Mouse (Mus musculus) right cerebral cortex, adult 2 months (tissue): ENCODE data around the gene Sorcs3.

Source experiments
- DNase-seq, 2 experiments: peaks; one replicate each; pipeline ENCODE4 v3.0.0; 2021 to 2022; ENCODE audit warnings: low spot score in 2 of 2

Gene Sorcs3

DNA sequence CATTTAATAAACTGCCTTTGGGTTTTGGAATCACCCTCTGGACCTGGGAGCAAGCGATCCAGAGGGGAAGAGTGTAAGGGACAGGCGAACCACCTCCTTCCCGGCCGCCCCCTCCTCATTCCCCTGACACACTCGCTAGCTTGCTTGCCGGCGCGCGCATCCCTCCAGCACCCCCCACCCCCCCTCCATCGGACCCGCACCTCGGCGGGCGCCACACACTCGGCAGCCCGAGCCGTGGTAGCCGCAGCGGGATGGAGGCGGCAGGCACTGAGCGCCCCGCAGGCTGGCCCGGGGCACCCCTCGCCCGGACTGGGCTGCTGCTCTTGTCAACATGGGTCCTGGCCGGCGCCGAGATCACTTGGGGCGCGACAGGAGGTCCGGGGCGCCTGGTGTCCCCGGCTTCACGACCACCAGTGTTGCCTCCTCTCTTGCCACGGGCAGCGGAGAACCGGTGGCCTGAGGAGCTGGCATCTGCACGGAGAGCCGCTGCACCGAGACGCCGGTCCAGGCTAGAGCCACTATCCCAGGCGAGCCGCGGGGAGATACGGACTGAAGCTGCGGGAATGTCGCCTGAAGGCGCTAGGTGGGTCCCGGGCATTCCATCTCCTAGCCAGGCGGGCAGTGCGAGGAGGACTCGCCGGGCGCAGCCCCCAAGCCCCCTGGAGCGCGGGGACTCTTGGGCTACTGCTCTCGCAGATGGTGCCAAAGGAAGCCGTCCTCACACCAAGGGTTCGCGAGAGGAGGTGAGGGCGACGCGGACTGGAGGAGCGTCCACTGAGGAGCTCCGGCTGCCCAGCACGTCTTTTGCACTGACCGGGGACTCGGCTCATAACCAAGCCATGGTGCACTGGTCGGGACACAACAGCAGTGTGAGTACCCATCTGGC, at the start of gene Sorcs3:
TSS of gene Sorcs3 (plus strand) at position 97 of the 886 bp plus-strand sequence.
- peak; percentile 24 to 39 for DNase-seq

DNA sequence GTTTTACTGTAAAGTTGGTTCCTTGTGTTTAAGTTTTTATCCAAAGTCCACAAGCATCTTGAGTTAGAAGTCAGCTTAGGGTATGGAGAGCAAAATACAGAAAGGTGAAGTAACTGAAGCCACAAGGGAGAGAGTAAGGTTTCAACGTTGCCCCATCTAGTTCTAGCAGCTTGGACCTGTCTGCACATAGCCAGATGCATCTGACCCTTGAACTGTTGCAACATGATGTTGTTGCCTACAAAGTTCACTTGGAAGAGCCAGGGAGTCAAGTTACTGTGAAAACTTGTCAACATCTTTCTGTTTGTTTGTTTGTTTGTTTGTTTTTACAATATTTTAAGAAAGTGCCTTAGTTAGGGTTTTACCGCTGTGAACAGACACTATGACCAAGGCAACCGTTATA, 40.5 kb upstream of the Sorcs3 start:
- no peak for DNase-seq

- peak; percentile 32 to 34 for DNase-seq
Measured at GRCm38 (mm10) chr19:48167110-48167509, 38.7 kb upstream of the Sorcs3 start.

- DNase-seq: no peak
Measured at GRCm38 (mm10) chr19:48168284-48168683, 37.5 kb upstream of the Sorcs3 start.

- DNase-seq: no peak
Measured at GRCm38 (mm10) chr19:48174717-48175116, 31.1 kb upstream of the Sorcs3 start.

GRCm38 (mm10) chr19:48203928-48204470, 1.8 kb upstream of the Sorcs3 start:
- peak; percentile 88 for DNase-seq

- DNase-seq: no peak
Measured at GRCm38 (mm10) chr19:48204476-48204875, 1.3 kb upstream of the Sorcs3 start.

DNA sequence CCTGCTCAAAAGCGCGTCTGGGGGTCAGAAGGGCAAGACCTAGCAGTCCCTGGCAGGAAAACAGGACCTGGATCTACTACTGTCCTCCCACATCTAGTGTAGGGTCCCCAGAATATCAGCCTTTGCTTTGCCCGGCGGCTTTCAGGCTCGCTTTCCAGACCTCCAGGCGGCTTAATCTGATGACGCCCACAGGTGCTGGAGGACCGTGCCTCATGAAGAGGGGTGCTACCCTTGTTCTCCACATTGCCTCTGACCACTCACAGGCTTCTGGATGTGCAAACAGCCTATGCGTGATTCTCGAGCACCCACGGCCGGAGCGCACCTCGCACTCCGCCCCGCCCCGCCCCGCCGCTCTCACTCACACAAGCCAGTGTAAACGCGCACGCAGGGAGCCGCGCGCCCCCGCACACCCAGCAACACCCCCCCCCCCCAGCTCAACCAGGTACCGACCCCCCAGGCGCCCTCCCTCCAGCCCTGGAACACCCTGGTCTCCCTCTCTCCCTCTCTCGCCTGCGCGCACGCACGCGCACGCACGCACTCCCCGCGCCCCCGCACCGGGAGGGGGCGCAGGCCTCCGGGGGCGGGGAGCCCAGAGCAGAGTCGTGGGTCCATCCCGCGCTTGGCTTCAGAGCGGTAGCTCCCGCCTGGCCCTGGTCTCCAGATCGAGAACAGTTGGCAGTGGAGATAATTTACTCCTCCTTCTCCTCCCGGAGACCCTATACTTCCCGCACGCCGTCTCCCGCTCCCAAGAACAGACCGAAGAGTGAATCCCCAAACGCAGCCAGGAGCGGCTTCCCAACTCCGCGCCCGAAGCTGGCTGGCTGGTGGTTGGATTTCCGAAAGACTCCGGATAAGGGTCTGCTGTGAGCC, 698 bp upstream of the Sorcs3 start:
- peak; percentile 54 to 63 for DNase-seq

GRCm38 (mm10) chr19:48206861-48207730, 1.3 kb downstream of the Sorcs3 start:
- peak; percentile 33 to 42 for DNase-seq

- DNase-seq: peak; percentile 63 to 65
Measured at GRCm38 (mm10) chr19:48207731-48208370, 2.0 kb downstream of the Sorcs3 start.

DNA sequence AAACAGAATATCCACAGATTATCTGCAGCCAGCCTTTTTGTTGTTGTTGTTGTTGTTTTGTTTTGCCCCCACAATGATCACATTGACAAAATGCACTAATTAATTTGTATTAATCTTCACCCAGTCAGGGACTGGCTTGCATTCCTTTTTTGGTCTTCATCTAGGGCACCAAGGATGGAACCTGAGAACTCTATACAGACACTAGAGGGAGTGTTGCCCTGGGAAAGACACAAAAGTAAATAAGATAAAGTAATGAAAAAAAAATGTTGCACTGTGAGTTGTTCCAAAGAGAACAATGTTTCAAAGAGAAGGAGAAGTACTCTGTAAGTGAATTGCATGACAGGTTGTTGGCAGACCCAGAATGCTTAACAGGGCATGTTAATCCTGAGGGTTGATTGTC, 9.6 kb downstream of the Sorcs3 start:
- no peak for DNase-seq

- DNase-seq: no peak
Measured at GRCm38 (mm10) chr19:48237786-48238372, 32.1 kb downstream of the Sorcs3 start.

DNA sequence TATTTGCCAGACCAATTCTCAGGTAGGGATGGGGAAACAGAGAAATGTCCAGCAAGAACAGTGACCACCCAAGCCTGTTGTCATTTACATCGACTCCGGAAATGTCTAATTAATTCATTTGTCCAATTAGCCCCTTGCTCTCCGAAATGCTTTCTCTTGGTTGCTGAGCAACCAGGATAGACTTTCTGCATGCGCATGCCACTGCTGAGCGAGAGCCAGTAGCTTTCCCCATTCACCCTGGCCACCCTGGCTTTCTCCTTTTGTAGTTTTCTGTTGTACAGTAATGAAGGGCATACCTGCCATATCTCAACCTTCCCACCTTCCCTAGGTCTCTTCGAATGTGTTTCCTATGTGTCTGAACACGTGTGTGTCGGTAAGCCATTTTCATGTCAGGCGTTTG, 32.6 kb downstream of the Sorcs3 start:
- no peak for DNase-seq

DNA sequence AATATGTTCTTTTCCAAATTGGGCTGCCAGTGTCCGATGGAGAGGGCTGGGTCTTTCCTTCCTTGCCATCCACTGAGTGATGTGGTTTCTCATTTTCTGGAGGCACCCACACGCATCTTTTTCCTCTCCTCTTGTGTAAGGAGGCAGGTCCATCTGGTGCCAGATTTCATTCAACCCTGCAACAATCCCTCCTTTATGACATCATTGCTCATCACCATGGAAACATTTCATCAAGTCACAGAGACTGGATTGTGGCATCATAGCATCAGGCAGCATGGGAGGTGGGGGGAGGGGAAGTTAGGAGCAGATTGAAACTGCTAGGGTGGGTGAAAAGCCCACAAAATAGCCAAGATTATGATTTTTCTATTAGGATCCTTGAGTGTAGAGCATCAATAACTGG, 35.1 kb downstream of the Sorcs3 start:
- no peak for DNase-seq

- DNase-seq: no peak
Measured at GRCm38 (mm10) chr19:48244036-48244435, 38.2 kb downstream of the Sorcs3 start.

DNA sequence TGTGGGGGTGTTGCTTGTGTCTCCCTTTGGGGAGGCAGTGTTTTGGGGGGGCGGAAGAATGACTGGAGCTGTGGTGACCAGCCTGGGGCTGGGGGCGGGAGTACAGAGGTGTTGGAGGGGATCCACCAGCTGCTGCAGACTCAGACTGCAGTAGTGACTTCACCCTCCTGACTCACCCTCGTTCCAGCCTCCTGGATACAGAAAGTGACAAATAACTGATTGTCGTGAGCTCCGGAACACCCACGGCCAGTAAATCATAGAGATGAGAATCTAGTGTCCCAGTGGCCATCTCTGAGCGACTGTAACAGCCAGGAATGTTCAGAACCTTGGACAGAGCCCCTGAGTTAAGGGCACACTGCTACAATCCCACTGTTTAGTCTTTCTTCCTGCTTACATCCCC, 53.4 kb downstream of the Sorcs3 start:
- peak; percentile 72 for DNase-seq

DNA sequence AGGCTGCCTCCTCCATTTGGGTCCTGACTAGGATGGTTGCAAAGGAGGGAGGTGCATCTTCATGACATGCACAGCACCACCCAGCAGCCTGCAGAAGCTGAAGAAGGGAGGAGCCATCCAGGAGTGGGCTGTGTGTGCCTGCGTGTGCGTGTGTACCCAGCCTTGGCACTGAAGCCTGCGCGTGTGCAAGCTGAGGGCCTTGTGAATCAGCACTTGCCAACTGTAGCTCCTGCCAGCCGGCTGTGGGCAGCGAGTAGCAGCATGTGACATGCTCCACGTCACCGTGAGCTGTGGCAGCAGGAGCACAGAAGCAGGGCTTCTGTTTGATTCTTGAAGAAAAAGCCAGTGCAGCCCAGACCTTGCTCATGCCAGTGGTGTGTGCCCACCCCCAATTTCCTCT, 54.8 kb downstream of the Sorcs3 start:
- DNase-seq: peak; percentile 84 to 91

DNA sequence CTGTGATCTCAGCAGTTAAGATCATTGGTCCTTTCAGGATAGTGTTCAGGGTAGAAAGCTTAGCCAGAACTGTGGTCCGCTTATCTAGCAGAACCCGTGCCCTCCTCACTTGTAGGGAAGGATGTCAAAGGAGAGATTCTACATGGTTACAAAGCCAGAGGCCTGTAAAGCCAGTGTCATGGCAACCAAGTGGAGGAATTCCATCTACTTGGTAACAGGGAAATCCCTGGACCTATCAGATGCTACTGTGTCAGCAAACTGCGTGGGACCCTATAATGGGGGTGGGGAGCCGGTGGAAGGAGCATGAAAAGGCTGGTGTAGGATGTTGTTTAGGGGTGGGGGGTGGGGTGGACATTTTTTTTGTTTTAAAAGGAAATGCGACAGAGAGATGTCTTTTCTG, 57.9 kb downstream of the Sorcs3 start:
- DNase-seq: no peak

- no peak for DNase-seq
Measured at GRCm38 (mm10) chr19:48280273-48280672, 74.4 kb downstream of the Sorcs3 start.

DNA sequence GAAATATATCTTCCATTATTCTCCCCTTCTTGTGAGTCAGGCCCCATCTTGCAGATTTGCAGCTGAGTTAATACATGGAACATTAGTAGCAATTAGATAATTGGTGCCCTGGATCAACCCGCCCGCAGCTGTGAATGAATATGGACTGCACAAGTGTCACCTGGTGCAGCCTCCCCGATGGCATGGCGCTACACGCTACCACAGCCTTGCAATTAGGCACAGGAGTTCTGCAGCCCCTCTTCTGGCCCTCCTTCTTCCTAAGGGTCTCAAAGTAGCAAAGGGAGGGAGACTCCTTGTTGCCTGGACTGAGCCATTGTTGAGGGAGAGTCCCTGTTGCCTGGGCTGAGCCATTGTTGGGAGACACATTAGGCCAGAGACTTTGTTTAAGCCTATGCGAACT, 76.4 kb downstream of the Sorcs3 start:
- DNase-seq: no peak
